8 mouse cellular contexts compared by ENCODE assay signal in genomic region chr4:94978590-94979499, GRCm38 (mm10). TPM values are rescaled to one million over a fixed set of nuclear protein-coding genes. Genes with fewer than 3 reads are reported as not detected.
A peak's percentile ranks its signal among the peaks of the same experiment; 100 is the strongest.
DNase-seq lines count a peak whose midpoint lies in the region; ATAC-seq lines count a peak whose summit lies in the region.

Mysm1 (minus strand) TSS chr4:94979100.

- no peaks in the 10 kb centered on the region for H3K4me1 ChIP-seq in hindbrain, embryonic 11.5 days (replicated peaks; ENCODE audit: control insufficient read depth, insufficient read depth, low read length)

- H3K9me3 ChIP-seq in hindbrain, embryonic 11.5 days (ENCODE audit: control insufficient read depth, low read length), result no peaks in the 10 kb centered on the region

- H3K27me3 ChIP-seq in hindbrain, embryonic 11.5 days (ENCODE audit: control insufficient read depth, insufficient read depth, low read length), result no peaks in the 10 kb centered on the region

- H3K9ac ChIP-seq in hindbrain, embryonic 11.5 days (ENCODE audit: low read depth, low read length), result peak within 1 kb of the TSS; percentile 88

- H3K36me3 ChIP-seq in hindbrain, embryonic 11.5 days (ENCODE audit: control insufficient read depth, insufficient read depth, low read length), result peaks cover 4% of the 10 kb centered on the region; the same call in 1 of the 2 replicates

- peak within 1 kb of the TSS; percentile 85 for H3K4me3 ChIP-seq in hindbrain, embryonic 11.5 days (ENCODE audit: low read depth, low read length)

- peak; percentile 99 for ATAC-seq in hindbrain, embryonic 11.5 days (ENCODE audit: low FRiP score)

- WGBS in hindbrain, embryonic 11.5 days, result under 1% methylated on average over 69 of the region's 69 CpGs

- DNase-seq in Muller cell, postnatal 12 days (ENCODE audit: inconsistent ontology term), result peak; percentile 95
- peak; percentile 93 for DNase-seq in cerebellum, adult 9-11 months
- peak; percentile 83 to 94 for DNase-seq in frontal cortex, adult 2 months (ENCODE audit: extremely low spot score in 1 of 2, low spot score in 1 of 2)
- peak; percentile 97 for DNase-seq in hindbrain, embryonic 11.5 days (ENCODE audit: low spot score)
- peak; percentile 92 to 96 for DNase-seq in layer of hippocampus, postnatal 10 days (ENCODE audit: low spot score in 2 of 2)
- peak; percentile 95 for DNase-seq in lung, postnatal 10 days
- DNase-seq in ovary, postnatal 36 days (ENCODE audit: low spot score), result peak; percentile 94
- DNase-seq in thymus, postnatal 25 days, result peak; percentile 97

- H3K4me2 ChIP-seq in hindbrain, embryonic 11.5 days (replicated peaks; ENCODE audit: low read depth, low read length), result peak within 1 kb of the TSS; percentile 66

- peak within 1 kb of the TSS; percentile 74 for H3K27ac ChIP-seq in hindbrain, embryonic 11.5 days (ENCODE audit: low read depth, low read length)

RNA-seq across cellular contexts. Expression of gene Mysm1, which starts in this region (rescaled TPM):
- polyA plus RNA-seq in frontal cortex, adult 2 months (2012; rRNA removed), result 18.8 and 19.9 TPM in 2 replicates
- 29.6 and 42.0 TPM in 2 replicates for polyA plus RNA-seq in hindbrain, embryonic 11.5 days (2014; fragmentation: Nextera tagmentation; extraction: Ambion mirVana)
- total RNA-seq in layer of hippocampus, postnatal 10 days (2021), result 10 to 100 TPM; 29.0 to 30.2 TPM

Comparison
In these comparisons a context has a peak if more than half of its experiments do, and no peak if none do; other contexts are left out.
1. Peak in every context shown above with its lines: DNase-seq, ATAC-seq, H3K4me3 ChIP-seq and H3K27ac ChIP-seq.